Mouse (Mus musculus): Measurements from ENCODE around the gene Elovl6. TPM values are rescaled to one million over a fixed set of nuclear protein-coding genes. Genes with fewer than 3 reads are reported as not detected.

Gene Elovl6
- polyA plus RNA-seq (2016; fragmentation: Nextera tagmentation; extraction: Ambion mirVana), result 31.4 and 33.4 TPM in 2 replicates

DNA sequence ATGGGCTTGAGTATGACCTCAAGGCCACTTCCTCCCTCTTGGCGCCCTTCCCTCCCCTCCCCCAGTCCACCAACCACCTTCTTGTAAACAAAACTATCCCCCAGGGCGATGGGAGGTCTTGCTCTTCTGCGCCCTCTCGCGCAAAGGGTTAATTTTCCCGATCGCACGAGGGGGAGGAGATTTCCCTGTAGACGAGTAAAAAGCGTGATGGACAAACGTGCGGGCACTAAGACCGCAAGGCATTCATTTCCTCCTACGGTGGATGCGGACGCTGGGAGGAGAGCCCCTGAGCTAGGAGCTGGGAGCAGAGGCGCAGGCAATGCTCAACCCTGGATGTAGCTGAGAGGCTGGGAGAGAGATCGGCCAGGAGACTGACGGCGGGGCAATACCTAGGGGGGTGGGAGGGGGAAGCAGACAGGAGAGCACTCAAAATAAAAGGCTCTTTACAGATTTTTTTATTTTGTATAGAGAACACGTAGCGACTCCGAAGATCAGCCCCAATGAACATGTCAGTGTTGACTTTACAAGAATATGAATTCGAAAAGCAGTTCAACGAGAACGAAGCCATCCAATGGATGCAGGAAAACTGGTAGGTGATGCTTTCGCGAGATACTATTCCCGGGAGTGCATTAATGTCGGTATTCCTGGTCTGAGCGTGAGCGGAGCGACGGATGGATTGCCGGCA, at the start of gene Elovl6:
Gene Elovl6, plus strand, starts transcription at position 176 of the 685 bp plus-strand sequence.
- peak; percentile 68 for ATAC-seq (ENCODE audit: low FRiP score, low read depth)
- under 1% methylated on average over 35 of the region's 35 CpGs for WGBS
- no peaks in the 10 kb centered on the region for H3K27me3 ChIP-seq (replicated peaks)

DNA sequence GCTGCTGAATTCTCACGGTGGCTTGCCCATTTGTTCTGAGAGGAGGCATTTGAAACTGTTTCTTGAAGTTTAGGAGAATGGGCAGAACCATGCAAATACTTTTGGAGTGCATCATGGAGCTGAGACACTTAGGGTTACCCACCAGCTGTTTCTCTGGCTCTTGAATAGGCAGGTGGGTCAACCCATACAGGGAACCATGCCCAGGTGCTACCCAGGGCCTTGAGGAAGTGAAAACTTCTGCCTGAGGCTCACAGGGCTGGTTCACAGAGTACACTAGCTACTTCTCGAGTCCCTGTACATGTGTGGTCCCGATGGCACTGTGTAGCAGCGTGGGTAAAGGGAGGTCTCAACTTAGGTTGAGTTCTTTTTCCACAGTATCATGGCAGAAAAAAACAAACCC, 43.4 kb upstream of the Elovl6 start:
- Histone ChIP-seq H3K9me3 (no peaks in the 10 kb centered on the region), H3K36me3 (no peaks in the 10 kb centered on the region), H3K27ac (no peak overlapping the region), H3K9ac (no peak overlapping the region), H3K4me1 (no peaks in the 10 kb centered on the region), H3K27me3 (replicated peaks) (no peaks in the 10 kb centered on the region), H3K4me2 (replicated peaks) (no peak overlapping the region), H3K4me3 (no peak overlapping the region)
- ATAC-seq (ENCODE audit: low FRiP score, low read depth), result no peak
- 93% methylated on average over 4 of the region's 4 CpGs for whole genome bisulfite sequencing

More for the DNA sequence above, at the start of gene Elovl6:
- Histone ChIP-seq H3K4me2 (replicated peaks) (peak within 1 kb of the TSS; percentile 71), H3K36me3 (no peaks in the 10 kb centered on the region), H3K9me3 (no peaks in the 10 kb centered on the region), H3K9ac (peak within 1 kb of the TSS; percentile 98), H3K4me1 (peaks cover 29% of the 10 kb centered on the region), H3K27ac (peak within 1 kb of the TSS; percentile 94), H3K4me3 (peak within 1 kb of the TSS; percentile 84)

DNA sequence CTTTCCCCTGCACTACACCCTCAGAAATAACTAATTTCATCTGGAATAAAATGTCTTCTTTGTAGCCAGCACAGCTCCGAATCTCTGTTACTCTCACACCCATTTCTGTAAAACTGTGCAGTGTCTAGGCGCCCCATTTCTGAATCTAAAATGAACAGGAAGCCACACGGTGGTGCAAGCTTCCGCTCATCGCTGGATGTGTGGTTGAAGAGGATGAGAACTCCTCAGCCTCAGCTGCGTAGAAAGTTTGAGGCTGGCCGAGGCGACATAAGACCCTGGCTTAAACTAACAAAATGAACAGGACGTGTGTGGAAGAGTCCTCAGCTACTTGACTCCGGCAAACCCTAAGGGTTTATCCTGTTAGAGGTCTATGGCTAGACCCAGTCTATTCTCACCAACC, 38.0 kb upstream of the Elovl6 start:
- no peak overlapping the region for H3K27ac ChIP-seq
- H3K27me3 ChIP-seq (replicated peaks), result no peaks in the 10 kb centered on the region
- ATAC-seq (ENCODE audit: low FRiP score, low read depth), result no peak
- H3K9me3 ChIP-seq, result no peaks in the 10 kb centered on the region
- H3K4me2 ChIP-seq (replicated peaks), result no peak overlapping the region
- H3K4me1 ChIP-seq, result no peaks in the 10 kb centered on the region
- no peak overlapping the region for H3K9ac ChIP-seq
- H3K36me3 ChIP-seq, result no peaks in the 10 kb centered on the region
- no peak overlapping the region for H3K4me3 ChIP-seq
- 92% methylated on average over 10 of the region's 10 CpGs for WGBS

DNA sequence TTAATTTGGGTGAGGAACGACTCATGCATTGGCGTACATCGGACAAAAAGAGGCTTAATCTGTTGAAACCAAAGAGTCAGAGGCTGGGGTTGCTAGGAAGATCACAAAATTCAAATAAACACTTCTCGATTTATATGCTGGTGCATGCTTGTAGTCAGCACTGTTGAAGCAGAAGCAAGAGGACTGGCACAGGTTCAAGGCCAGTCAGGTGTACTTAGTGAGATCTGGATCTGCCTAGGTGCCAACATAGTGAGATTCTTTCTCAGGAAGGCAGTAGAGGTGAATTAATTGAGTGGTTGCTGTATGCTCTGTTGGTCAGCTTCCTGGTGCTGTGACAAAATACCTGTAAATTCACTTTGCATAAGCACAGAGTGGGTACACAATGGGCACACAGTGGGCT, 37.4 kb upstream of the Elovl6 start:
- Histone ChIP-seq H3K36me3 (no peaks in the 10 kb centered on the region), H3K4me1 (no peaks in the 10 kb centered on the region), H3K4me2 (replicated peaks) (no peak overlapping the region), H3K27me3 (replicated peaks) (no peaks in the 10 kb centered on the region), H3K9ac (no peak overlapping the region), H3K9me3 (no peaks in the 10 kb centered on the region), H3K4me3 (no peak overlapping the region), H3K27ac (no peak overlapping the region)
- WGBS, result 90% methylated on average over 4 of the region's 4 CpGs
- no peak for ATAC-seq (ENCODE audit: low FRiP score, low read depth)

DNA sequence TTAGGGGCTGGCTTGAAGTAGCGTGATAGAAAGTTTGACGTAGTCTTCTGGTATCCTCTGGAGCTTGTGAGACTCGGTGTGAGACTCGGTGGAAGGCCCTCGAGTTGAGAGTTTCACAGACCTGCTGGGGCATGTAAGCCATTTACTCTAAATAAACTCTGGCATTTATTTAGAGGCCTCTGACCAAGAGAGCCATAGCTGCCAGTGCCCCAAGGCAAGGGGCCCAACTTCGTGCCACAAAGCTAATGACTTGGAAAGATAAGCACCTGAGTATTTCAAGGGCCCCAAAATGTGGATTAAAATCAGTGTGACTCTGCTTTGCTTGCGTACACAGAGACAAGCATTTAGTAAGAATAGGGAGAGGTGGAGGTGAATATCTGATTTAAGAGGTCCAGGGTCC, 28.4 kb upstream of the Elovl6 start:
- no peaks in the 10 kb centered on the region for H3K9me3 ChIP-seq
- no peaks in the 10 kb centered on the region for H3K27me3 ChIP-seq (replicated peaks)
- H3K36me3 ChIP-seq, result no peaks in the 10 kb centered on the region
- no peak overlapping the region for H3K4me3 ChIP-seq
- 88% methylated on average over 7 of the region's 7 CpGs for WGBS
- H3K27ac ChIP-seq, result no peak overlapping the region
- ATAC-seq (ENCODE audit: low FRiP score, low read depth), result no peak
- H3K4me2 ChIP-seq (replicated peaks), result no peak overlapping the region
- no peaks in the 10 kb centered on the region for H3K4me1 ChIP-seq
- no peak overlapping the region for H3K9ac ChIP-seq

DNA sequence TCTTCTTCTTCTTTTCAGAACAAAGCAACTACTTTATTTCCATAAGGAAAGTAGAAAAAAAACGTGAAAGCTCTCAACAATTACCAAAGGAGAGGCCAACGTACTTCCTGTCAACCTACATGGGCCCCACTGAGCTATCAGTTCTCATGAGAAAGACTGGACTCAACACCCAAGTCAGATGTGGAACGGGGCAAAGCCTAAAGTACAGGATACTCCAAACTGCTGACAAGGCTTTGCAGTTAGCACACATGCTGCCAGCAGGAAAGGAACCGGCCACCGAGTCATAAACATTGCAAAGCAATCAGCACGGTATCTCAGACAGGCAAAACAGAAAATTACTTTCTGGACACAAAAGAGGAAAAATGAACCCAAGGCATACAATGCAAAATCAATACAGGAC, 27.2 kb upstream of the Elovl6 start:
- WGBS, result 79% methylated on average over 6 of the region's 6 CpGs
- no peak overlapping the region for H3K4me3 ChIP-seq
- H3K4me1 ChIP-seq, result no peaks in the 10 kb centered on the region
- H3K9ac ChIP-seq, result no peak overlapping the region
- no peak overlapping the region for H3K27ac ChIP-seq
- no peaks in the 10 kb centered on the region for H3K36me3 ChIP-seq
- no peaks in the 10 kb centered on the region for H3K27me3 ChIP-seq (replicated peaks)
- no peaks in the 10 kb centered on the region for H3K9me3 ChIP-seq
- H3K4me2 ChIP-seq (replicated peaks), result no peak overlapping the region
- ATAC-seq (ENCODE audit: low FRiP score, low read depth), result no peak

DNA sequence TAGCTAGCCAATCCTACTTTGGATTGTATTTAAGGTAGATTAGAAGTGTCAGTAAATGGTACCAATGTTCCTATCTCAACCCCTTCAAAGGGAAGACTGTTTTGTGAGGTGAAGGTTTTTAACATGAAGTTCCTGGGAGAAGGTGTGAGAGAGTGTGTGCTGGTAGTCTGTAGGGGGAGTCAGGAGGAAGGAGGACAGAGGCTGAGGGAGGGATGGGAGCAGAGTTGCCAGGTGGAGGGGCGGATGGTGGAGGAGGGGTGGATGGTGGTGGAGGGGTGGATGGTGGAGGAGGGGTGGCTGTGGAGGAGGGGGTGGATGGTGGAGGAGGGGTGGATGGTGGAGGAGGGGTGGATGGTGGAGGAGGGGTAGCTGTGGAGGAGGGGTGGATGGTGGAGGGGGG, 24.4 kb upstream of the Elovl6 start:
- Histone ChIP-seq H3K4me1 (no peaks in the 10 kb centered on the region), H3K27ac (no peak overlapping the region), H3K4me3 (no peak overlapping the region), H3K4me2 (replicated peaks) (no peak overlapping the region), H3K27me3 (replicated peaks) (no peaks in the 10 kb centered on the region), H3K9me3 (no peaks in the 10 kb centered on the region), H3K36me3 (no peaks in the 10 kb centered on the region), H3K9ac (no peak overlapping the region)
- WGBS, result 75% methylated on average over 1 of the region's 1 CpGs
- no peak for ATAC-seq (ENCODE audit: low FRiP score, low read depth)

DNA sequence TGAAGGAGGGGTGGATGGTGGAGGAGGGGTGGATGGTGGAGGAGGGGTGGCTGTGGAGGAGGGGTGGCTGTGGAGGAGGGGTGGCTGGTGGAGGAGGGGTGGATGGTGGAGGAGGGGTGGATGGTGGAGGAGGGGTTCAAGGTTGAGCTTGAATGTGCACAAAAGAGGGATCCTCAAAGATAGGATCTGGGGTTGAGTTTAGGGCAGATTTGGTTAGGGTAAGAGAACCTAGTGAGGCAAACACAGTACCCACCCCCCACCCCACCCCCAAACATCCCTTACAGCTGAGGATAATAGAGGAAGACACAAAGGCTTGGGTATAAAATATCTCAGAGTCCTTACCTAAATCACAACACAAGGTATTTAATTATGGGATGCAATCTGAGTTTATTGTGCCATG, 23.6 kb upstream of the Elovl6 start:
- Histone ChIP-seq H3K4me1 (no peaks in the 10 kb centered on the region), H3K4me3 (no peak overlapping the region), H3K9me3 (no peaks in the 10 kb centered on the region), H3K36me3 (no peaks in the 10 kb centered on the region), H3K9ac (no peak overlapping the region), H3K4me2 (replicated peaks) (no peak overlapping the region), H3K27ac (no peak overlapping the region), H3K27me3 (replicated peaks) (no peaks in the 10 kb centered on the region)
- ATAC-seq (ENCODE audit: low FRiP score, low read depth), result no peak

DNA sequence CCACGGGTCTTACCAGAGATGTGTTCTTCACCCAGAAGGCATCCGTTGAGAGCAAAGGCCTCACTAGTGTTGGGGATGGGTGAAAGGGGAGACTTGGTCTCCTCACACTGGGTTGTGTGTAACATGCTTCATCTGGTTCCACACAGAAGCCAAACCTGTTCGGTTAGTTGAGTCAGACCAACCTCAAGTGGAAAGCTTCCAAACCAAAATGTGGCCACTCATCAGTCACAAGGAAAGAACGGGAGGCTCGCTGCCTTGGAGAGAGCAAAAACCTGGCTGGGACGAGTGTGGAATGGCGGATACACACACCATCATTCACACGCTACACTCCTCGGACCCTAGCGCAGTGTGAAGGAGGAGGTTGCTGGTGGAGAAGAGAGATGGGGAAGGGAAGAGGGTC, 22.4 kb upstream of the Elovl6 start:
- Histone ChIP-seq H3K9me3 (no peaks in the 10 kb centered on the region), H3K9ac (no peak overlapping the region), H3K4me2 (replicated peaks) (no peak overlapping the region), H3K36me3 (no peaks in the 10 kb centered on the region), H3K4me3 (no peak overlapping the region), H3K27me3 (replicated peaks) (no peaks in the 10 kb centered on the region), H3K27ac (no peak overlapping the region), H3K4me1 (no peaks in the 10 kb centered on the region)
- 93% methylated on average over 10 of the region's 10 CpGs for WGBS
- no peak for ATAC-seq (ENCODE audit: low FRiP score, low read depth)

DNA sequence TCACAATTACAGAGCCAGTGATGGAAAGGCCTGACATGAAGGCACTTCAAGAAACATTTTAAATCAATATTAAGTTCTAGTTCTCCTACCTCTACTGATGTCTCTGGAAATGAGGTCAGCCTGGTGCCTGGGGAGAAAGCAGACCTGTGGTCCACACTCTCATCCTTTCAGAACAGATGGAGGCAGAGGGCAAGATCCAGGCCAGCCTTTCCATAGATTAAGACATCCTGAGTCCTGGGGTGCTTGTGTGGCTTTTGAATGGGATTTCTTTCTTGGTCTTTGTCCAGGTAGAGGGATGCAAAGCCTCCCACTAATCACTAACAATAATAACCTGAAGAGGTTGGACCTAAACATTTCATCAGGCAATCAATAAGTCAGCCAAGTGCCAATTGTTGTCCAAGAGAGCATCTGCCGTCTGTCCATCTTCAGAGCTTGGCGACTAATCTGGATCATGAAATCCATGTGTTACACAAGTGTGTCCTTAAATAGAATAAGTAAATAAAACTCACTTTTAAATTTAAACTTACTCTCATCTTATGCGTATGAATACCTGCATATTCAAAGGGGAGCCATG, 16.2 kb upstream of the Elovl6 start:
- Histone ChIP-seq H3K9me3 (no peaks in the 10 kb centered on the region), H3K9ac (no peak overlapping the region), H3K27ac (no peak overlapping the region), H3K4me1 (no peaks in the 10 kb centered on the region), H3K27me3 (replicated peaks) (no peaks in the 10 kb centered on the region), H3K36me3 (no peaks in the 10 kb centered on the region), H3K4me3 (no peak overlapping the region), H3K4me2 (replicated peaks) (no peak overlapping the region)
- no peak for ATAC-seq (ENCODE audit: low FRiP score, low read depth)
- 95% methylated on average over 3 of the region's 3 CpGs for WGBS

DNA sequence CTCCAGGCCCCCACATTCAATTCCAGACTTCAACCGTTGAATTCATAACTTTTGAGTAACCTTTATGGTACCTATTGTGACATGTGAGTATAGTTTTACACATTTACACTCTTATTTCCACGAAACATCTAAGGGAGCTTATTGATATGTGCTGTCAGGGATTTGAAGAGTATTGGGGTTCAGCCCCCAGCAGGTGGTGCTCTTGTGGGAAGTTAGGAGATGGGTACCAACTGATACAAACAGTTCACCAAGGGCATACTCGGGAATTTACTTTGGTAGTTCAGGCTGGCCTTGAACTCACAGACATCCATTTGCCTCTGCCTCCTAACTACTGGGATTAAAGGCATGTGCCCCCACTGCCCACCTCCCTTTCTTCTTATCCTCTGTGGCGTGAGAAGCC, 11.7 kb upstream of the Elovl6 start:
- Histone ChIP-seq H3K4me2 (replicated peaks) (no peak overlapping the region), H3K27me3 (replicated peaks) (no peaks in the 10 kb centered on the region), H3K4me1 (no peaks in the 10 kb centered on the region), H3K36me3 (no peaks in the 10 kb centered on the region), H3K9me3 (no peaks in the 10 kb centered on the region), H3K9ac (no peak overlapping the region), H3K27ac (no peak overlapping the region), H3K4me3 (no peak overlapping the region)
- no peak for ATAC-seq (ENCODE audit: low FRiP score, low read depth)
- WGBS, result 77% methylated on average over 4 of the region's 4 CpGs

DNA sequence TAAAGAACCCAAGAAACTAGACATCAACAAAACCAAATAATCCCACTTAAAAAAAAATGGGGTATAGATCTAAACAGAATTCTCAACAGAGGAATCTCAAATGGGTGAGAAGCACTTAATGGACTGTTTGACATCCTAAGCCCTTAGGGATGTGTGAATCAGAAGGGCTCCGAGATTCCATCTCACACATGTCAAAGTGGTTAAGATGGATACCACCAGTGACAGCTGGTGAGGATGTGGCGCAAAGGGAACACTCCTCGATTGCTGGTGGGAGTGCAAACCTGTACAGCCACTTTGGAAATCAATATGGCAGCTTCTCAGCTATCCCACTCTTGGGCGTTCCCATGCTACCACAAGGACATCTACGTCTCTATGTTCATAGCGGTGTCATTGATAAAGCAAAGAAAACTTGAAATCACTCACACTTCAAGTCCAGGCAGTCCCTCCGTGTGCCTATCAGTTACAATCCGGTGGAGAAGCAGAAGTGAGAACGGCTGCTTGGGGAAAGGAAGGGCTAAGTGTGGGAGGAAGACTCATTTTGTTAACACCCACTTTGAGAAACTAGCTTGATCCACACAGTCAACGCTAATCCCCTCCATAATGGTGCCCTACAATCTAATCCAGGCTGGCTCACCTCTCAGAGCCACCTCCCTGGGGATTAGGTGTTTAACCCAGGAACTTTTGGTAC, 8.6 kb upstream of the Elovl6 start:
- H3K9me3 ChIP-seq, result no peaks in the 10 kb centered on the region
- no peaks in the 10 kb centered on the region for H3K4me1 ChIP-seq
- ATAC-seq (ENCODE audit: low FRiP score, low read depth), result no peak
- no peaks in the 10 kb centered on the region for H3K36me3 ChIP-seq
- no peaks in the 10 kb centered on the region for H3K27me3 ChIP-seq (replicated peaks)
- H3K27ac ChIP-seq, result no peak overlapping the region
- no peak overlapping the region for H3K4me3 ChIP-seq
- no peak overlapping the region for H3K9ac ChIP-seq
- no peak overlapping the region for H3K4me2 ChIP-seq (replicated peaks)
- WGBS, result 91% methylated on average over 10 of the region's 10 CpGs

DNA sequence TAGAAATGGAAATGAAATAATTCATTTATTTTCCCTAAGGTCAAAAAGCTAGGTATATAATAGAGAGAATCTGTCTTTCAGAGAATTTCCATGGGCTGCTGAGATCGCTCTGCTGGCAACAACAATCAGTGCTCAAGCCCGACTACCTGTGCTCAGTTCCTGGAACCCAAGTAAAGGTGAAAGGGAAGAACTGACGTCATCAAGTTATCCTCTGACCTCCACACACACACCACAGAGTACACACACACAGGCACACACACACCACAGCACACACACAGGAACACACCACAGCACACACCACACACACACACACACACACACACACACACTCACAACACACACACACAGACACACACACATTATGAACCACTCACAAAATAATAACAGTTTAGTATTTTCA, 5.1 kb upstream of the Elovl6 start:
- ATAC-seq (ENCODE audit: low FRiP score, low read depth), result no peak
- no peak overlapping the region for H3K4me2 ChIP-seq (replicated peaks)
- peaks cover 5% of the 10 kb centered on the region; the same call in 1 of the 2 replicates for H3K4me1 ChIP-seq
- no peaks in the 10 kb centered on the region for H3K9me3 ChIP-seq
- no peaks in the 10 kb centered on the region for H3K36me3 ChIP-seq
- no peak overlapping the region for H3K9ac ChIP-seq
- H3K27ac ChIP-seq, result no peak overlapping the region
- WGBS, result 91% methylated on average over 3 of the region's 3 CpGs
- no peaks in the 10 kb centered on the region for H3K27me3 ChIP-seq (replicated peaks)
- H3K4me3 ChIP-seq, result no peak overlapping the region

Data from neural tube, embryonic 12.5 days (tissue).